Mouse (Mus musculus) myocyte (in vitro differentiated cells): ENCODE measurements at regions not wholly inside any gene's neighbourhood (a gene's known extent, or its start where the extent isn't known, plus 50 kb on each side); places are given as distances from the start of the nearest gene placed in this dataset.

Experiments
- CEBPB ChIP-seq: IDR thresholded peaks from 2 replicates; pipeline ENCODE4 v1.6.1; 2011; ENCODE audit warnings: mild to moderate bottlenecking, moderate library complexity; ENCODE audit not compliant: poor library complexity, insufficient read depth, severe bottlenecking
- E2F4 ChIP-seq: IDR thresholded peaks from one replicate; pipeline ENCODE4 v1.6.1; 2011; ENCODE audit warnings: mild to moderate bottlenecking, control low read depth, moderate library complexity; ENCODE audit not compliant: insufficient read depth
- MAX ChIP-seq: IDR thresholded peaks from one replicate; pipeline ENCODE4 v1.6.1; 2011; ENCODE audit warnings: low read depth, mild to moderate bottlenecking, control low read depth
- MYOD1 ChIP-seq, 3 experiments: IDR thresholded peaks; one replicate each; pipeline ENCODE4 v1.6.1; 2011; ENCODE audit warnings: control low read depth in 2 of 3, low read depth in 2 of 3, mild to moderate bottlenecking in 2 of 3, moderate library complexity in 1 of 3; ENCODE audit not compliant: insufficient read length in 2 of 3, control insufficient read depth in 1 of 3
- MYOG ChIP-seq, 3 experiments: IDR thresholded peaks; one replicate each; pipeline ENCODE4 v1.6.1; 2011; ENCODE audit warnings: control low read depth in 2 of 3, low read depth in 2 of 3, mild to moderate bottlenecking in 2 of 3; ENCODE audit not compliant: insufficient read length in 2 of 3, control insufficient read depth in 1 of 3, insufficient read depth in 1 of 3
- POLR2A ChIP-seq: IDR thresholded peaks from one replicate; pipeline ENCODE4 v1.6.1; 2011; ENCODE audit warnings: low read depth, mild to moderate bottlenecking, control low read depth, moderate library complexity; ENCODE audit not compliant: insufficient read length
- POLR2AphosphoS2 ChIP-seq: IDR thresholded peaks from one replicate; pipeline ENCODE4 v1.6.1; 2011; ENCODE audit warnings: low read depth, control low read depth; ENCODE audit not compliant: insufficient read length
- SRF ChIP-seq: IDR thresholded peaks from one replicate; pipeline ENCODE4 v1.6.1; 2011; ENCODE audit warnings: low read depth; ENCODE audit not compliant: control insufficient read depth, insufficient read length
- TCF12 ChIP-seq: IDR thresholded peaks from one replicate; pipeline ENCODE4 v1.6.1; 2011; ENCODE audit warnings: mild to moderate bottlenecking, control low read depth; ENCODE audit not compliant: poor library complexity, insufficient read depth, severe bottlenecking
- TCF3 ChIP-seq: IDR thresholded peaks from one replicate; pipeline ENCODE4 v1.6.1; 2011; ENCODE audit warnings: low read depth, control low read depth; ENCODE audit not compliant: insufficient read length
- USF1 ChIP-seq: IDR thresholded peaks from one replicate; pipeline ENCODE4 v1.6.1; 2011; ENCODE audit warnings: low read depth, mild to moderate bottlenecking, control low read depth, moderate library complexity

DNA sequence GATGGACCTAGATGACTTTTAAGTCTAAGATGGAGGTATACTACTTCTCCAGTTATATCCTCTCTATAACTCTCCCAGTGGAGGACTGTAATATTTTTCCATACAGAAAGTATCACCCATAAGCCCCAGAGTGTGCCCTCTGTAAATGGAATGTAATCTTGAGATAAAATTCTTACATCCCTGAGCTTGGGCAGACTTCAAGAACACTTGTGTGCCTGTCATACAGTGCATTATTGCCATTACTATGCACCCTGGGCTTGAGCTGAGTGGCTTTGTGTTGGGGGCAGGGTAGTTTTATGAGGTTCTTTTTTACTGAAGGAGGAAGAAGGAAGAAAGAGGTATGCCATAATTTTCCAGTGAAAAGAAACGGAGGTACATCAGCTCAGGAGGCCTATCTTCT lies 193.1 kb upstream of the Slco3a1 start:
- TF ChIP-seq USF1, result no peak
- TF ChIP-seq POLR2A, result no peak
- no peak for TF ChIP-seq E2F4
- no peak for TF ChIP-seq TCF3
- no peak for TF ChIP-seq MYOG (IDR thresholded peaks at IDR 0.05; ENCODE audit: control insufficient read depth in 1 of 3, insufficient read depth in 1 of 3, insufficient read length in 2 of 3, low read depth in 2 of 3)
- no peak for TF ChIP-seq TCF12
- no peak for TF ChIP-seq SRF
- no peak for TF ChIP-seq POLR2AphosphoS2
- no peak for TF ChIP-seq MAX
- TF ChIP-seq CEBPB, result no peak
- TF ChIP-seq MYOD1 (IDR thresholded peaks at IDR 0.05; ENCODE audit: control insufficient read depth in 1 of 3, insufficient read length in 2 of 3, low read depth in 2 of 3), result no peak
